Mouse (Mus musculus): ENCODE data around the gene Gnao1.

The Gnao1 gene

GRCm38 (mm10) chr8:93843858-93844502, 34.2 kb downstream of the Gnao1 start:
- peak; percentile 50 for DNase-seq (ENCODE audit: low read depth, low spot score)

- no peak for DNase-seq (ENCODE audit: low read depth, low spot score)
Measured at GRCm38 (mm10) chr8:93845186-93845585, 35.4 kb downstream of the Gnao1 start.

GRCm38 (mm10) chr8:93852087-93852645, 42.4 kb downstream of the Gnao1 start:
- peak; percentile 55 for DNase-seq (ENCODE audit: low read depth, low spot score)

- DNase-seq (ENCODE audit: low read depth, low spot score), result no peak
Measured at GRCm38 (mm10) chr8:93852851-93853461, 43.2 kb downstream of the Gnao1 start.

- no peak for DNase-seq (ENCODE audit: low read depth, low spot score)
Measured at GRCm38 (mm10) chr8:93854676-93855075, 44.9 kb downstream of the Gnao1 start.

GRCm38 (mm10) chr8:93855272-93855671, 45.5 kb downstream of the Gnao1 start:
- no peak for DNase-seq (ENCODE audit: low read depth, low spot score)

- no peak for DNase-seq (ENCODE audit: low read depth, low spot score)
Measured at GRCm38 (mm10) chr8:93857144-93857543, 47.4 kb downstream of the Gnao1 start.

- no peak for DNase-seq (ENCODE audit: low read depth, low spot score)
Measured at GRCm38 (mm10) chr8:93858286-93858685, 48.5 kb downstream of the Gnao1 start.

- DNase-seq (ENCODE audit: low read depth, low spot score), result no peak
Measured at GRCm38 (mm10) chr8:93860020-93860419, 50.3 kb downstream of the Gnao1 start.

- no peak for DNase-seq (ENCODE audit: low read depth, low spot score)
Measured at GRCm38 (mm10) chr8:93864064-93864463, 54.3 kb downstream of the Gnao1 start.

- DNase-seq (ENCODE audit: low read depth, low spot score), result no peak
Measured at GRCm38 (mm10) chr8:93866271-93866670, 56.5 kb downstream of the Gnao1 start.

- no peak for DNase-seq (ENCODE audit: low read depth, low spot score)
Measured at GRCm38 (mm10) chr8:93868486-93869221, 58.9 kb downstream of the Gnao1 start.

- DNase-seq (ENCODE audit: low read depth, low spot score), result no peak
Measured at GRCm38 (mm10) chr8:93871275-93871674, 61.5 kb downstream of the Gnao1 start.

- DNase-seq (ENCODE audit: low read depth, low spot score), result no peak
Measured at GRCm38 (mm10) chr8:93878396-93878795, 68.6 kb downstream of the Gnao1 start.

GRCm38 (mm10) chr8:93879966-93880365, 70.2 kb downstream of the Gnao1 start:
- peak; percentile 41 for DNase-seq (ENCODE audit: low read depth, low spot score)

- DNase-seq (ENCODE audit: low read depth, low spot score), result no peak
Measured at GRCm38 (mm10) chr8:93881381-93881780, 71.6 kb downstream of the Gnao1 start.

GRCm38 (mm10) chr8:93883241-93883640, 73.5 kb downstream of the Gnao1 start:
- no peak for DNase-seq (ENCODE audit: low read depth, low spot score)

- no peak for DNase-seq (ENCODE audit: low read depth, low spot score)
Measured at GRCm38 (mm10) chr8:93883771-93884170, 74.0 kb downstream of the Gnao1 start.

GRCm38 (mm10) chr8:93884316-93884715, 74.5 kb downstream of the Gnao1 start:
- peak; percentile 88 for DNase-seq (ENCODE audit: low read depth, low spot score)

- DNase-seq (ENCODE audit: low read depth, low spot score), result no peak
Measured at GRCm38 (mm10) chr8:93886181-93886580, 76.4 kb downstream of the Gnao1 start.

GRCm38 (mm10) chr8:93888150-93888676, 78.4 kb downstream of the Gnao1 start:
- DNase-seq (ENCODE audit: low read depth, low spot score), result no peak

Measured in telencephalon, adult 2 months (tissue).